Mouse (Mus musculus) megakaryocyte, adult 5-6 weeks (primary cell): ENCODE data around the gene Nipal1. TPM values are rescaled to one million over a fixed set of nuclear protein-coding genes. Genes with fewer than 3 reads are reported as not detected.

Source experiments
- total RNA-seq, 2 experiments: library from RNA; stranded (forward) in 1 of 2; stranded (reverse) in 1 of 2; fragments of 153-499, 151-499 nt in 1 of 2; fragments of 221-1000, 200-1000 nt in 1 of 2; gene quantifications; 2 replicates each; pipeline versions ENCODE4 v1.2.3 to v1.2.4; 2015 to 2017

Gene Nipal1
- total RNA-seq, 2 experiments from 2014 or later, result 0.02 to 1.1 TPM

Other genes with a start within 250 kb of the Nipal1 start
- gene Corin, start 143.3 kb upstream of the Nipal1 start, total RNA-seq (2015), result not detected in 2 replicates
- not detected in 2 replicates for gene Corin, start 143.3 kb upstream of the Nipal1 start, total RNA-seq (2017)
- gene Nfxl1, start 88.1 kb upstream of the Nipal1 start, total RNA-seq (2015), result 18.5 and 24.1 TPM in 2 replicates
- gene Nfxl1, start 88.1 kb upstream of the Nipal1 start, total RNA-seq (2017), result 12.8 and 17.7 TPM in 2 replicates
- gene Zar1, start 66.5 kb upstream of the Nipal1 start, total RNA-seq (2015), result not detected in 2 replicates
- not detected in 2 replicates for gene Zar1, start 66.5 kb upstream of the Nipal1 start, total RNA-seq (2017)
- not detected in 2 replicates for gene Gm5868, start 60.2 kb upstream of the Nipal1 start, total RNA-seq (2015)
- not detected in 2 replicates for gene Gm5868, start 60.2 kb upstream of the Nipal1 start, total RNA-seq (2017)
- 0.07 TPM in 1 of 2 replicates, not detected in the other for gene Cnga1, start 3.5 kb upstream of the Nipal1 start, total RNA-seq (2015)
- 0.18 and 0.61 TPM in 2 replicates for gene Cnga1, start 3.5 kb upstream of the Nipal1 start, total RNA-seq (2017)
- 2.8 and 5.3 TPM in 2 replicates for gene Txk, start 105.0 kb downstream of the Nipal1 start, total RNA-seq (2015)
- gene Txk, start 105.0 kb downstream of the Nipal1 start, total RNA-seq (2017), result 2.0 and 4.2 TPM in 2 replicates
- 33.4 and 38.9 TPM in 2 replicates for gene Tec, start 220.7 kb downstream of the Nipal1 start, total RNA-seq (2015)
- gene Tec, start 220.7 kb downstream of the Nipal1 start, total RNA-seq (2017), result 56.6 and 64.5 TPM in 2 replicates